Comparison of ENCODE assay signal across 7 mouse cellular contexts in genomic region chr8:20424903-20425222, GRCm38 (mm10).
DNase-seq lines count a peak whose midpoint lies in the region; ATAC-seq and TF ChIP-seq lines count a peak whose summit lies in the region.
"Not testable (repeated sequence)": the region's sequence is repeated elsewhere in the genome, so short reads cannot be mapped to it uniquely, and the experiment has no call there.

No protein-coding gene starts in this region.

- H3K9ac ChIP-seq in embryonic facial prominence, embryonic 12.5 days: not testable (repeated sequence)
- H3K9ac ChIP-seq in limb, embryonic 14.5 days (ENCODE audit: low read depth, low read length, severe bottlenecking): peak overlapping the region; percentile 70; the same call in 1 of the 2 replicates

- H3K4me2 ChIP-seq in embryonic facial prominence, embryonic 12.5 days (replicated peaks); limb, embryonic 14.5 days (replicated peaks; ENCODE audit: low read depth, low read length, severe bottlenecking): not testable (repeated sequence)

- not testable (repeated sequence) for H3K27me3 ChIP-seq in embryonic facial prominence, embryonic 12.5 days; heart, embryonic 10.5 days (ENCODE audit: insufficient read depth, poor library complexity, severe bottlenecking); limb, embryonic 14.5 days (ENCODE audit: control insufficient read depth, insufficient read depth, low read length); midbrain, embryonic 10.5 days (ENCODE audit: low read depth, poor library complexity, severe bottlenecking)

- H3K27ac ChIP-seq in embryonic facial prominence, embryonic 12.5 days; heart, embryonic 10.5 days; limb, embryonic 14.5 days (replicated peaks; ENCODE audit: low read depth, low read length); midbrain, embryonic 10.5 days (replicated peaks): not testable (repeated sequence)

- H3K4me1 ChIP-seq in embryonic facial prominence, embryonic 12.5 days; heart, embryonic 10.5 days; limb, embryonic 14.5 days (ENCODE audit: control insufficient read depth, insufficient read depth, low read length); midbrain, embryonic 10.5 days: not testable (repeated sequence)

- peak overlapping the region; percentile 46 for H3K4me3 ChIP-seq in embryonic facial prominence, embryonic 12.5 days
- H3K4me3 ChIP-seq in heart, embryonic 10.5 days: peak overlapping the region; percentile 59
- peak overlapping the region; percentile 43 for H3K4me3 ChIP-seq in limb, embryonic 14.5 days (replicated peaks; ENCODE audit: low read length)
- peak overlapping the region; percentile 55 for H3K4me3 ChIP-seq in midbrain, embryonic 10.5 days

- WGBS in embryonic facial prominence, embryonic 12.5 days: 36% methylated on average over 3 of the region's 3 CpGs
- 33% methylated on average over 3 of the region's 3 CpGs for WGBS in heart, embryonic 10.5 days
- WGBS in limb, embryonic 14.5 days: 27% methylated on average over 3 of the region's 3 CpGs
- 49% methylated on average over 3 of the region's 3 CpGs for WGBS in midbrain, embryonic 10.5 days

- not testable (repeated sequence) for ATAC-seq in embryonic facial prominence, embryonic 12.5 days (ENCODE audit: insufficient number of reproducible peaks, insufficient read depth, low FRiP score, low TSS enrichment); limb, embryonic 14.5 days (ENCODE audit: low FRiP score, low read depth)

- not testable (repeated sequence) for TF ChIP-seq POLR2A in limb, embryonic 14.5 days (IDR thresholded peaks at IDR 0.05; ENCODE audit: borderline replicate concordance, extremely low read depth, insufficient read depth, insufficient read length)

- not testable (repeated sequence) for H3K9me3 ChIP-seq in embryonic facial prominence, embryonic 12.5 days; heart, embryonic 10.5 days; limb, embryonic 14.5 days (ENCODE audit: control insufficient read depth, low read length); midbrain, embryonic 10.5 days (replicated peaks)

- DNase-seq in ZHBTc4 (ENCODE audit: low read depth, low spot score): peak; percentile 58
- DNase-seq in heart, embryonic 10.5 days (ENCODE audit: low spot score): peak; percentile 43
- peak; percentile 55 for DNase-seq in induced T-regulatory cell, adult 2 months (ENCODE audit: low read depth)
- peak; percentile 2 for DNase-seq in limb, embryonic 14.5 days (ENCODE audit: low spot score)
- peak; percentile 10 for DNase-seq in midbrain, embryonic 10.5 days (ENCODE audit: low spot score)
- DNase-seq in retina, adult 2 months (ENCODE audit: low read depth, low spot score): peak; percentile 38

- H3K36me3 ChIP-seq in embryonic facial prominence, embryonic 12.5 days; heart, embryonic 10.5 days; limb, embryonic 14.5 days (ENCODE audit: control insufficient read depth, insufficient read depth, low read length); midbrain, embryonic 10.5 days: not testable (repeated sequence)

Comparison
In these comparisons a context has a peak if more than half of its experiments do, and no peak if none do; other contexts are left out.
1. DNase-seq: peak in every context shown above with its lines; median percentile 58 in ZHBTc4; 55 in induced T-regulatory cell, adult 2 months; 43 in heart, embryonic 10.5 days; 38 in retina, adult 2 months; 10 in midbrain, embryonic 10.5 days; 2 in limb, embryonic 14.5 days.